Mouse (Mus musculus) CD8-positive naive resting alpha-beta T cell, adult 2 months (primary cell): ENCODE results near the gene Mcoln1.
A peak's percentile ranks its signal among the peaks of the same experiment; 100 is the strongest.

Experiments used
- DNase-seq, 2 experiments: peaks; one replicate each; pipeline ENCODE4 v3.0.0; 2022; ENCODE audit warnings: low read depth in 2 of 2, low spot score in 2 of 2

Gene Mcoln1

GRCm38 (mm10) chr8:3500235-3501090 is at the start of gene Mcoln1:
Mcoln1 (plus strand) TSS chr8:3500457.
- peak; percentile 95 to 97 for DNase-seq

- DNase-seq, result peak; percentile 27 to 45
Measured at GRCm38 (mm10) chr8:3450670-3451069, 49.6 kb upstream of the Mcoln1 start.

DNA sequence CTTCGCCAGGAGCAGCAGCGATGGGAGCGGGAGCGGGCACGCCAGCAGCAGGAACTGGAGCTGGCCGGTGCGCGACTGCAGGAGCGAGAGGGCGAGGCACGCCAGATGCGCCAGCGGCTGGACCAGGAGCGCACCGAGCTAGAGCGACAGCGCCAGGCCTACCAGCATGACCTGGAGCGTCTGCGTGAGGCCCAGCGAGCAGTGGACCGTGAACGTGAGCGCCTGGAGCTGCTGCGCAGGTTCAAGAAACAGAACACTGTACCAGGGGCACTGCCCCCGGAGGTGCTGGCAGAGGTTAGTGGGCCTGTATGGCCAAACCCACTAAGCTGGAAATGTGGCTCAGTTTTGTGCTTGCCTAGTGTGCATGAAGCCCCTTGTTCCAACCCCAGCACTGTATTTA is 48.3 kb upstream of the Mcoln1 start:
- no peak for DNase-seq

GRCm38 (mm10) chr8:3463248-3463647 is 37.0 kb upstream of the Mcoln1 start:
- DNase-seq, result no peak

- peak in 1 of 2 experiments; percentile 22 for DNase-seq
Measured at GRCm38 (mm10) chr8:3464309-3464708, 35.9 kb upstream of the Mcoln1 start.

DNA sequence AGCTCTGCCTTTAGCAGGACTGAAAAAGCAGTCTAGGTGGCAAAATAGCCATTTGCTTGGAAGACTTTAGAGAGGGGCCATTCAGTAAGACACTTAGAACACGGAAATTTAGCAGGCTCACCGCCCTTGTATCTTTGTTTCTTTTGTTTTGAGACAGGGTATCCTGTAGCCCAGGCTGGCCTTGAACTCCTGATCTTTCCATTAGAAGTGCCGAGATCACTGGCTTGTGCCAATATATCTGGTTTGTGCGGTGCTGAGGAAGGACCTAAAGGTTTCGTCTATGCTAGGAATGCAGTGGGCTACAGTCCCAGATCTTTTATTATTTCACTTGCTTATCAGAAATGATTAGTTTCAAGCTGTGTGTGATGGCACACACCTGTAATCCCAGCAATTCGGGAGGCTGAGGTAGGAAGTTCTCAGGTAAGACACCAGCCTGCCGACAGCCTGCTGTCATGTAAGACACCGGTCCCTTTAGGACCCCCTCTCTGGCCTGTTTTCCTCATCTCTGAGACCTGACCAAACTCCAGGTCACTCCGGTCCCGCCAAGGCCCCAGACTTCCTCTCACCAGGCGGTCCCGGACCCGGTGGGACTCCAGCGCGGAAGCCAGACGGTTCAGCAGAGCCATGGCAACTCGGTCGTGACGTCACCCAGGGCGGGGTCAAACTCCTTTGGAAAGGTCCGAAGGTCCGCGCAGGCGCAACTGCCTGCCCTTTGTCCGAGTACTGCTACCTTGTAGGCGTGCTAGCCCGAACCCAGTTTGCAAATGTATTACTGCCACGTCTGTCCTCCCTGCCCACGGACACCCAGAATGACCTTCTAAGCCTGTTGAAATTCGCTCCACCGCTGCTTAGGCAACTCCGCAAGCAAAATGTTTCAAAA is 33.0 kb upstream of the Mcoln1 start, which contains the start of gene Pex11g:
TSS of gene Pex11g (minus strand) at position 675 of the 880 bp plus-strand sequence.
- DNase-seq, result peak; percentile 48 to 55

DNA sequence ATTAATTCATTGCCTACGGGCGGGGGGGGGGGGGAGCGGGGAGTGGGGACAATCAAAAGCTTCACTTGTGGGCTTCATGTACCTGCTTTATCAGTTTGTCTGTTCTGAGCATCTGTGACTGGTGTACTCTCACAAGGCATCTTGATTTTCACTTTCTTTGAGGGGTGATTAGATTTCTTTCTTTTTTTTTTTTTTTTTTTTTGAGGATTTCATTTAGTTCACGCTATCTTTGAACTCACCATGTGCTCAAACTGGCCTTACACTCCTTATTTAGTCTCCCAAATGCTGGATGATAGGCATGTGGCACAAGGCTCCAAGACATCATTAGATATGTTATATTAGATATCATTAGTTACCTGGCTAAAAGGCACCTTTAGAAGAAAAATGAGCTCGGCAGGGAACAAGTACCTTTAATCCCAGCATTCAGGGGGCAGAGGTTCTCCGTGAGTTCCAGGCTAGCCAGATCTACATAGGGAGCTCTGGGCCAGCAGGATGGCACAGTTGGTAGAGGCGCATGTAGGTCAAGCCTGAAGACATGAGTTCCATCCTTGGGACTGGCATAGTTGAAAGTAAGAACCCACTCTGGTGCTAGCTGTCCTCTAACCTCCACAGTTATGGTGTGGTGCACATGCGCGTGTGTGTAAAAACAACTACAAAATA is 32.2 kb upstream of the Mcoln1 start:
- DNase-seq, result no peak

DNA sequence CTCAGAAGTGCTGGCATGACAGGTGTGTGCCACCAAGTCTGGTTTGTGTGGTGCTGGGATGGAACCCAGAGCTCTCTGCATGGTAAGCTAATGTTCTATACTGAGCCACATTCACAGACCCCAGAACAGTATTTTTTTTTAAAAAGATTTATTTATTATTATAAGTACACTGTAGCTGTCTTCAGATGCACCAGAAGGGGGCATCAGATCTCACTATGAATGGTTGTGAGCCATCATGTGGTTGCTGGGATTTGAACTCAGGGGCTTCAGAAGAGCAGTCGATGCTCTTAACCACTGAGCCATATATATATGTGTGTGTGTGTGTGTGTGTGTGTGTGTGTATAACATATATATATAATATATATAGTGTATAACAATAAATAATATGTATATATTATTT is 31.4 kb upstream of the Mcoln1 start:
- no peak for DNase-seq

DNA sequence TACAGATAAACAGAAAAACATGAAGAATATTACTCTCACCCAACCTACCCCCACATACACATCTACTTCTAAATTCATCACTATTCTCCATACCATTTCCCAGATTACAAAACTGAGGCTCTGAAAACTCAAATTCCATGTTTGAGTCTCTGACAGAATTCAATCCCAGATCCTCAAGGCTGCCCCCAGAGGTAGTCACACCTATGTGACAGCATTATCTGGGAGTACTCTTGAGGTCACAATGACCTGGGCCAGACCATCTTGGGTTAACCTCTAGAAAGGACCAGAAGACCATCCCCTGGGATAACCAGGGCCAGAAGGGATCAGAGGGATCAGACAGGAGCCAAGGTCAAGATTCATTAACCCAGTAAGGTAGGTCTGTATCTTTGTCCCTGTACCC is 29.7 kb upstream of the Mcoln1 start, which contains the start of gene Tex45:
TSS of gene Tex45 (plus strand) at position 301 of the 400 bp plus-strand sequence.
- no peak for DNase-seq

GRCm38 (mm10) chr8:3475715-3476429 is 24.4 kb upstream of the Mcoln1 start:
- DNase-seq, result no peak

GRCm38 (mm10) chr8:3480221-3480785 is 20.0 kb upstream of the Mcoln1 start:
- DNase-seq, result no peak

GRCm38 (mm10) chr8:3481605-3482004 is 18.7 kb upstream of the Mcoln1 start:
- no peak for DNase-seq

DNA sequence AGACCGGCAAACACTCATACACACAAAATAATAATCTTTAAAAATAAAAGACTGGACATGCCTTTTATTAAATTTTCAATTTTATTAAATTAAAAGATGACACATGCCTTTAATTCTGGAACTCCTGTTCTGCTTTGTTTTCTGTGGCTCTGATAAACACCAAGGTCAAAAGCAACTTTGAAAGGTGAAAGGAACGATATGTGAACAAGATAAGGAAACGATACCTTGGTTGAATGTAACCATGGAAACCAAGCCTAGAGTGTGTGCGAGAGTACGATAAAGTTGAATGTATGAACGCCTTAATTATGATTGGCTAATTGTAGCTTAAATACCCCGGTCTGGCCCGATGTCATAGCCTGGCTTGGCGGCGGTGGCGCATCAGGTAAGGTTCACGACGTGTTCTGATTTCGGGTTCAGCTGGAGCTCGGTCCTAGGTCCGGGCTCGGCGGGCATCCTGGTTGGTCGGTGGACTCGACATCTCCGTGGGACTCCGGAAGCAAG is 18.0 kb upstream of the Mcoln1 start:
- DNase-seq, result no peak

- no peak for DNase-seq
Measured at GRCm38 (mm10) chr8:3483546-3483945, 16.7 kb upstream of the Mcoln1 start.

GRCm38 (mm10) chr8:3485192-3485591 is 15.1 kb upstream of the Mcoln1 start:
- DNase-seq, result no peak

- peak in 1 of 2 experiments; percentile 44 for DNase-seq
Measured at GRCm38 (mm10) chr8:3492901-3493844, 7.1 kb upstream of the Mcoln1 start, which contains the start of gene Zfp358. Zfp358 (plus strand) TSS chr8:3493138.

DNA sequence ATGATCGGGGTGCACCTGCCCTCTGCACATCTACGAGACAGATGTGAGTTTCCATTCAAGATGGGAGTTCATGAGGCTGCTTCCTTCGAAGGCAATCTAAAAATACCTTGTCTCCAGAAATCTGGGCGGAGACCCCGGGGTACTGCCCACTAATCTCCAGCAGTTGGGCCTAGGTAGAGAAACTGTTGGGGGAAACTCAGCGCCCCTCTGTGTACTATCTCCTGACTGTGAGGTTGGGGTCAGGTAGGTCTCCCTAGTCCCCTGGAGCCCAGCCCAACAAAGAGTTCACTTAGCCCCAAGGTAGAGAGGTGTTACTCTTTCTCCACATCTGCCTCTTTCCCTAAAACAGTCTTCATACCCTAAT is 6.4 kb upstream of the Mcoln1 start:
- DNase-seq, result no peak

GRCm38 (mm10) chr8:3495578-3496427 is 4.5 kb upstream of the Mcoln1 start:
- no peak for DNase-seq
